In genomic region chr3:108563309-108563708, GRCm38 (mm10) we compare ENCODE assay signal across 8 mouse cellular contexts. TPM values are rescaled to one million over a fixed set of nuclear protein-coding genes. Genes with fewer than 3 reads are reported as not detected.
DNase-seq lines count a peak whose midpoint lies in the region; ATAC-seq lines count a peak whose summit lies in the region.

No protein-coding gene starts in this region.

- H3K4me2 ChIP-seq in hindbrain, embryonic 15.5 days = peak overlapping the region; percentile 80

- WGBS in hindbrain, embryonic 15.5 days = 6% methylated on average over 4 of the region's 4 CpGs

- DNase-seq in ZHBTc4 (ENCODE audit: low read depth, low spot score) = peak; percentile 87
- peak; percentile 83 to 86 for DNase-seq in cerebellum, postnatal 36 days
- DNase-seq in frontal cortex, postnatal 36 days (ENCODE audit: low spot score in 2 of 2) = peak; percentile 74 to 84
- DNase-seq in left cerebral cortex, adult 11 months (ENCODE audit: low spot score) = peak; percentile 67
- peak; percentile 82 to 88 for DNase-seq in lung, postnatal 4 days
- peak; percentile 91 for DNase-seq in retina, postnatal 1 day
- peak; percentile 90 for DNase-seq in thymus, postnatal 4 days

- no peaks in the 10 kb centered on the region for H3K27me3 ChIP-seq in hindbrain, embryonic 15.5 days

- H3K9me3 ChIP-seq in hindbrain, embryonic 15.5 days = no peaks in the 10 kb centered on the region

- H3K36me3 ChIP-seq in hindbrain, embryonic 15.5 days = peaks cover 16% of the 10 kb centered on the region

- peak overlapping the region; percentile 67 for H3K4me3 ChIP-seq in hindbrain, embryonic 15.5 days

- H3K9ac ChIP-seq in hindbrain, embryonic 15.5 days = peak overlapping the region; percentile 5

- ATAC-seq in hindbrain, embryonic 15.5 days (ENCODE audit: low FRiP score, low read depth) = 0 out of 2 replicates have a peak, but pooled peaks have one; percentile 5

- peak overlapping the region; percentile 93 for H3K27ac ChIP-seq in hindbrain, embryonic 15.5 days (replicated peaks)

- peaks cover 22% of the 10 kb centered on the region for H3K4me1 ChIP-seq in hindbrain, embryonic 15.5 days (replicated peaks)

RNA-seq across cellular contexts. Expression of gene Tmem167b, which starts 1.0 kb away (rescaled TPM):
- 51.1 and 54.0 TPM in 2 replicates for polyA plus RNA-seq in hindbrain, embryonic 15.5 days (2015; fragmentation: Nextera tagmentation; extraction: Ambion mirVana)

RNA-seq across cellular contexts. Expression of gene Taf13, which starts 8.2 kb away (rescaled TPM):
- 46.2 and 52.8 TPM in 2 replicates for polyA plus RNA-seq in hindbrain, embryonic 15.5 days (2015; fragmentation: Nextera tagmentation; extraction: Ambion mirVana)

RNA-seq across cellular contexts. Expression of gene 5330417C22Rik, which starts 27.0 kb away (rescaled TPM):
- polyA plus RNA-seq in hindbrain, embryonic 15.5 days (2015; fragmentation: Nextera tagmentation; extraction: Ambion mirVana) = 15.1 and 18.9 TPM in 2 replicates

RNA-seq across cellular contexts. Expression of gene Wdr47, which starts 27.8 kb away (rescaled TPM):
- polyA plus RNA-seq in hindbrain, embryonic 15.5 days (2015; fragmentation: Nextera tagmentation; extraction: Ambion mirVana) = 103 and 105 TPM in 2 replicates

RNA-seq across cellular contexts. Expression of gene 1700013F07Rik, which starts 29.4 kb away (rescaled TPM):
- polyA plus RNA-seq in hindbrain, embryonic 15.5 days (2015; fragmentation: Nextera tagmentation; extraction: Ambion mirVana) = 2.4 and 2.5 TPM in 2 replicates

Comparison
In these comparisons a context has a peak if more than half of its experiments do, and no peak if none do; other contexts are left out.
1. Peak in every context shown above with its lines: DNase-seq, ATAC-seq, H3K4me3 ChIP-seq and H3K27ac ChIP-seq.